In the genomic region with DNA sequence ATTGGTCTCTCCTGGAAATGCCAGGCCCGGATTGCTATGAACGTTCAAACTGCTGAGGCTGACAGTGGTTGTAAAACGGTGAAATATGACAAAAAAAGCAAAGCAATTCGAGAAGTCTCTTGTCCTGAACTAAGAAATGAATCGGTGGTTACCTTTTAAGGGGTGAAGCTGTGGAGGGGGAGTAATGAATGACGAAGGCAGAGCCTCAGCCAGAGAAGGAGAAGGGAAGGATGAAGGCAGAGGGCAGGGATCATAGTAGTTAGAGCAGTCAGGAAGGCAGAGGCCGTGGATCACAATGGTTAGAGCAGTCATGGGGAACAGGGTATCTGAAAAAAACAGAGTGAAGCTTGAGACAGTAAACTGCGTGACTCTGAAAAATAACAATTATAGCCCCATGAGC, we compare ENCODE assay signal across 19 mouse cellular contexts.
"Had no signal": no experiment of that assay in that cellular context is flagged by ENCODE, and none has a peak within 500 bp of the region (broad histone marks: within the 10 kb centered on the region; RNA-seq: fewer than 3 reads in every experiment).

No protein-coding gene starts in this region.

- H3K9me3 ChIP-seq: midbrain, embryonic 10.5 days; midbrain, embryonic 12.5 days; neural tube, embryonic 13.5 days; neural tube, embryonic 15.5 days had no signal

- H3K4me3 ChIP-seq: midbrain, embryonic 10.5 days; midbrain, embryonic 12.5 days; myocyte; neural tube, embryonic 13.5 days; neural tube, embryonic 15.5 days had no signal

- H3K4me2 ChIP-seq: lung, embryonic 14.5 days; midbrain, embryonic 12.5 days; neural tube, embryonic 13.5 days; neural tube, embryonic 15.5 days had no signal

- H3K27ac ChIP-seq: midbrain, embryonic 10.5 days; midbrain, embryonic 12.5 days; neural tube, embryonic 13.5 days; neural tube, embryonic 15.5 days had no signal

- H3K36me3 ChIP-seq: midbrain, embryonic 10.5 days; midbrain, embryonic 12.5 days; neural tube, embryonic 13.5 days; neural tube, embryonic 15.5 days had no signal

- H3K27me3 ChIP-seq: midbrain, embryonic 12.5 days; neural tube, embryonic 13.5 days; neural tube, embryonic 15.5 days had no signal

- H3K9ac ChIP-seq: lung, embryonic 14.5 days; midbrain, embryonic 12.5 days; neural tube, embryonic 13.5 days; neural tube, embryonic 15.5 days had no signal

- DNase-seq: lung, adult 18-20 months; lung, embryonic 14.5 days; lung, postnatal 10 days; lung, postnatal 4 days; midbrain, embryonic 14.5 days; retina, postnatal 1 day; right cerebral cortex, adult 18-20 months; right cerebral cortex, postnatal 25 days; right cerebral cortex, postnatal 4 days; spleen, adult 18-20 months; thymus, adult 18-20 months; thymus, postnatal 14 days; thymus, postnatal 36 days had no signal

- ATAC-seq: midbrain, embryonic 16.5 days had no signal

- H3K4me1 ChIP-seq: midbrain, embryonic 10.5 days; midbrain, embryonic 12.5 days; neural tube, embryonic 13.5 days; neural tube, embryonic 15.5 days had no signal
